Mouse (Mus musculus): ENCODE data around the gene Pop4.

DNA sequence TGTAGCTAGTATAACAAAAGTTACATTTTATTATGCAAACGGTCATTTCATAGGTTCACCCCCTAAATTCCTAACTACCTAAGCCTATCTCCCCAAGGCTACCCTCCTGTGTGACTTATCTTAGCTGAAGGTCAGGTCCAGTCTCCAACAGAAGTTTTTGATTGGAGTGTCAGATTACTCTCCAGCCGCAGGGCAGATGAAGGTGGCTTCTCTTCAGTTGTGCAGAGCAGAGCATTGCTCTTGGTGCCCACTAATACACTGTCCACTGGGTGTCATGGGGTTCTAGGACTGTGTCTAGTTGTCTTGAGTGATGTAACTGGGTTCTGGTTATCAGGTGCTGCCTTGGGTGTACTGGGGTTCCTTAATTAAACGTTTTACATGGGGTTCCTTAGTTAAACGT, 636 bp upstream of the Pop4 start:
- no peak for TF ChIP-seq POLR2A (IDR thresholded peaks at IDR 0.05; ENCODE audit: low read depth, low read length)
- no peak for TF ChIP-seq CTCF (IDR thresholded peaks at IDR 0.05; ENCODE audit: extremely low read depth, insufficient read length, insufficient replicate concordance, low read depth, low read length)
